Mouse (Mus musculus) layer of hippocampus, adult 8-10 months (tissue): ENCODE measurements at regions not wholly inside any gene's neighbourhood (a gene's known extent, or its start where the extent isn't known, plus 50 kb on each side); places are given as distances from the start of the nearest gene placed in this dataset.

Experiments
- DNase-seq, 2 experiments: peaks; one replicate each; pipeline ENCODE4 v3.0.0; 2022; ENCODE audit warnings: low spot score in 2 of 2

DNA sequence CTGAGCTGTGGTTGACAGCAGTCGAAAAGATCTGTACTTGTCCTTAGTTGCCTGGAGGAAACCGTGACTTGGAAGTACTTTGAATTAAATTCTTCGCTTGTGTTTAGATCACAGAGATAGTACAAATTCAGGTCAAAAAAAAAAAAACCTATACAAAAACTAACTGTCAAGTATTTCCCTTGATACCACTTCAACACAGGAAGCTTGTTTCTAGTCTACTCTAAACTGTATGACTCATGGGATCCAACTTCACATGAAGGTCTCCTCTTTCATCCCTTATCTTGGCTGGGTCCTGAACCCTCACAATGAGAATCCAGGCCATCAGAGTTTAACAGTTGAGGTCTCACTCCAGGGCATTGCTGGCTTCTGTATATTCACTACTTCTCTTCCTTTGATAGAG, 54.8 kb downstream of the Tmem30b start:
- no peak for DNase-seq

DNA sequence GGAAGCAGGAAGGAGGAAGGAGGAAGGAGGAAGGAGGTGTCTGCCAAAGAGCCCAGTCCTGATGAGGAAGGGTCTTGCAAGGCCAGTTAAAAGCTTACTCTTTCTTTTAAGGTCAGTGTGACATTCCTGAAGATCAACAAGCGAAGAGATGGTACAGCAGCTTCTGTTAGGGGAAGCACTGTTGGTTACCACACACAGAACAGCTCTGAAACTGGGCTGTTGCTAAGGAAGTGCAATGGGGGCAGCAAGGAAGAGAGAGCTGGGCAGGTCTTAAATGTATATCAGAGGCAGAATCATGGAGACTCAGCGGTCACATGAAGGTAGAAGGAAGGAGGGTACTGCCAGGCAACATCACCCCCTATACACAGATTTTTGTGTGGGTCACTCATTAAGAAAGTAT, 63.3 kb downstream of the Tmem30b start:
- DNase-seq: no peak

- no peak for DNase-seq
These were observed 63.9 kb downstream of the Tmem30b start for GRCm38 (mm10) chr12:73482275-73482674.

GRCm38 (mm10) chr12:73481705-73482104, 64.5 kb downstream of the Tmem30b start:
- no peak for DNase-seq

GRCm38 (mm10) chr12:73481165-73481564, 65.0 kb downstream of the Tmem30b start:
- DNase-seq: no peak

GRCm38 (mm10) chr12:73480610-73480971, 65.6 kb downstream of the Tmem30b start:
- no peak for DNase-seq

- DNase-seq: no peak
These were observed 66.1 kb downstream of the Tmem30b start for GRCm38 (mm10) chr12:73479932-73480609.

- DNase-seq: no peak
These were observed 67.6 kb downstream of the Tmem30b start for GRCm38 (mm10) chr12:73478641-73479040.

DNA sequence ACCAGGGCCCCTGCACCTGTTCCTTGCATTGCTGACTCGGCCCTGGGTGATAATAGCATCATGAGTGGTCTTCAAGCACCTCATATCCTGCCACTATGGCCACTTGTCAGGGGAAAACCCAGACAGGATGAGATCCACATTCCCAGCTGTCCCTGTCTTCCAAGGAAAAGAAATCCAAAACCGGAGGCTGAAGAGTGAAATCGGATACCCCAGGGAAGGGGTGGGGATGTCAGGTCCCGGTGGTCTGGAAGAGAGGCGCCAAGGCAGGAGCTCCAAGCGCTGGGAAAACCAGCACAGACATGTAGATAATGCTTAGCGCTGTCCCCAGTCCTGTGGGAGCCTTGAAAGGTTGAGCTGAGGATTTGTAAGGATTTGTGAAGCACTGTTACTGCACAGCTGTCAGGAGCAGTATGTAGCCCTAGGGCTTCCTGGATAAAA, 69.8 kb downstream of the Tmem30b start:
- no peak for DNase-seq

- no peak for DNase-seq
These were observed 70.4 kb downstream of the Tmem30b start for GRCm38 (mm10) chr12:73475774-73476173.

DNA sequence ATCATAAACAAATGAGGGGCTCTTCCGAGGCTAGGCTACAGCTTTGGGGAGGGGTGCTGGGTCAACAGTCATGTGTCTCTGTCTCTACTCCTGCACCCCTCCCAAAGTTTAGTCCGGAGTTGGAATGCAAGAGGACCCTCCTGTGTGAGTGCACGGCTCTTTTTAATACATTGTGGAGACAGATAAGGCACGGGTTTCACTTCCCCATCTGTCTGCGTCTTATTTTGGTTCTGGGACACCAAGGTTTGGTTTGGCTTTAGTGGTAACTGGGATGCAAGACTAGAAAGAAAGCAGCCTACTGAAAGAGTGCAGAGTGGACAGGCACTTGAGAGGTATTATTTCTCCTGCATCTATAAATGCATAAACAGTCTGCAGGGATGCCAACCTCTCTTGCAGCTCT, 71.2 kb downstream of the Tmem30b start:
- DNase-seq: no peak

DNA sequence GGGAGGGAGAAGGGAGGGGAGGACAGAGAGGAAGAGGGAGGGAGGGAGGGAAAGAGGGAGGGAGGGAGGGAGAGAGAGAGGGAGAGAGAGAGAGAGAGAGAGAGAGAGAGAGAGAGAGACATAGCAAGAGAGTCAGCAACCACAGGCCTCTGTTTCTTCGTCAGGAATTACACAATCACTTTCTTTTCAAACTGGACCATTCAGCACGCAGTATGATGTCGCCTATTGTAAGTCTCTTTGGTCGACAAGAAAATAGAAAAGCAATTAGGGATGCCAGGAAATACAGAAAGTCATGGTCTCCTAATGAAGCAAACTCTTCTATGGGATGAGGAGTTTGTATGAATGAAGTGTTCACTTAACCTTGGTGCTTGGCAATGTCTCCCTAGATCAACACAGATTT, 73.1 kb downstream of the Tmem30b start:
- DNase-seq: no peak

DNA sequence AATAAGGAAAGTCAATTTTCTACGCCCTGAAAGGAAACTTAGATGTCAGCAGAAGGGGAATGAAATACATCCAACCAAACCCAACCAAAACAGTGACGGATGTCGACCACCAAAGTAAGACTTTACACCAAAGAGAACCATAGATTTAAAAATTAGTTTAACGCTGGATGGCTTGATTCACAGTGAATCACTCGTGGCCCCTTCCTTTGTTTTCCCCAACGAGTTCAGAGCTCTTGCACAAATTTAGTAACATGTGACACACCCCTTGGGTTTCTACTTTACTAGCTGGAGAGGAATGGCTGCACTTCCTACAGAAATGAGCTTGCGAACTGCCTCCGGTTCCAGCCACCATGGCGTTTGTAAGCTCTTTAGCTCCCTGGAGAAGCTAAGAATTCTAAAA, 74.2 kb downstream of the Tmem30b start:
- no peak for DNase-seq

- DNase-seq: no peak
These were observed 79.7 kb downstream of the Tmem30b start for GRCm38 (mm10) chr12:73466484-73466883.

- no peak for DNase-seq
These were observed 80.2 kb downstream of the Tmem30b start for GRCm38 (mm10) chr12:73465975-73466374.

GRCm38 (mm10) chr12:73464311-73464710, 81.9 kb downstream of the Tmem30b start:
- no peak for DNase-seq

DNA sequence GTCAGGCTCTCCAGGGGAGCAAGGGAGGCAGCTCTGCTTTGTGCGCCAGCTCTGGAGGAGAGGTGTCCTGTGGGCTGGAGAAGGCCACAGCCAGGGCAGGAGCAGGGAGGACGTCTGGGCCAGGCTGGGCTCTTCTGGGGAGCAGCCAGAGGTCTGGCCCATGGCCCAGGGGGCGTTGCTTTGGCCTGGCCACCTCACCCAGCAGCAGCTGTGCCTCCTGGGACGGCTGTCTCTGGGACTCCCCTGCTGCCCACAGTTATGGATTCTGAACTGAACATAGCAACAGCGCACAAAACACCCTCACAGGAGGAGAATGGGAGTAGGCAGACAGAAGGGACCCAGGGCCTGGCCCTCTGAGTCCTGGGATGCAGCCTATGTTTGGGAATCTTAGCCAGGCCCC, 84.1 kb downstream of the Tmem30b start:
- DNase-seq: peak in 1 of 2 experiments; percentile 14

- DNase-seq: no peak
These were observed 85.9 kb downstream of the Tmem30b start for GRCm38 (mm10) chr12:73460291-73460761.

DNA sequence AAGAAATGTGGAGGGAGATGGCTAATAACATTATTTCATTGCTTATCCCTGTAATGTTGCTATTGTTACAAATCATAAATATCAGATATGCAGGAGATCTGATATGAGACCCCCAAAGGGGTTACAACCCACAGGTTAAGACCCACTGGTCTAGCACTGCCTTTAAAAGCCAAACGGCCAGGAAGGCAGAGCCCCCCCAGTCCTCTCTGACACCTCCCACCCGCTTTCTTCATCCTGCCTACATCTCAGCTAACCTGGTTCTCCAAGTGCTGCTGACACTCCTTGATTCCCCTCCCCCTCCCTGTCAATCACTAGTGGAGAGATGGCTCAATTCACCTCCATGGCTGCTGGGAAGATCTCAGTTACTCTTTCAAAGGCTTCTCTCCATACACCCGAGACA, 94.9 kb downstream of the Tmem30b start:
- DNase-seq: no peak

GRCm38 (mm10) chr12:73450541-73450940, 95.7 kb downstream of the Tmem30b start:
- no peak for DNase-seq

- no peak for DNase-seq
These were observed 96.2 kb downstream of the Tmem30b start for GRCm38 (mm10) chr12:73449911-73450520.

GRCm38 (mm10) chr12:73449069-73449468, 97.1 kb downstream of the Tmem30b start:
- no peak for DNase-seq

DNA sequence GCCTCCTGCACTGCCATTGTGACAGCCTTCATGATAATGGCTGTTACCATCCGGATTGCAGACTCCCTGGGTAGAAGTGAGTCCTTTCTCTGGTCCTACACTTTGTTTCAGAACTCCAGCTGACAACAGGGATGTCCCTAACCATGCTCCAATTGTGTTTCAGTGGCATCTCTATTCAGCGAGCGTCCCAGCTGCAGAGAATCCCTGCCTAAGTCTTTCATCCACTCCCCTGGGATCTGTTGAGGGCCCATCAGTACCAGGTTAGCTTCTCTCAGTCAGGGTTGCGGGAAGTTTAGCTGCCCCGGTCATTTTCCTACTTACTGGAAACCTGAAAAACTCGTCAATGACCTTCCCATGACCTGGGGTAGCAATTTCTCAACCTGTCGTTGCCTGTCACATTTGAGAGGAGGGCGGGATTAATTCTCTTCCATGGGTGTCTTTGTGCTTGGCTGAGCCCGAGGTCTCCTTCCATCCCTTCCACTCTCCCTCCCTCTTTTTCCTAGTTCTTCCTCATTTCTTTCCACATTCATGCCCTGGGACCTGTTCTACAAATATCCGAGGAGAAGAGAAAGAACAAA, 97.7 kb downstream of the Tmem30b start:
- DNase-seq: no peak
